Mouse (Mus musculus) retina, adult 2 months (tissue): ENCODE data around the gene Shbg.
A peak's percentile ranks its signal among the peaks of the same experiment; 100 is the strongest.

Source experiments
- DNase-seq: peaks from one replicate; pipeline ENCODE4 v3.0.0-alpha.2; 2012; ENCODE audit warnings: low read depth, low spot score

Gene Shbg

DNA sequence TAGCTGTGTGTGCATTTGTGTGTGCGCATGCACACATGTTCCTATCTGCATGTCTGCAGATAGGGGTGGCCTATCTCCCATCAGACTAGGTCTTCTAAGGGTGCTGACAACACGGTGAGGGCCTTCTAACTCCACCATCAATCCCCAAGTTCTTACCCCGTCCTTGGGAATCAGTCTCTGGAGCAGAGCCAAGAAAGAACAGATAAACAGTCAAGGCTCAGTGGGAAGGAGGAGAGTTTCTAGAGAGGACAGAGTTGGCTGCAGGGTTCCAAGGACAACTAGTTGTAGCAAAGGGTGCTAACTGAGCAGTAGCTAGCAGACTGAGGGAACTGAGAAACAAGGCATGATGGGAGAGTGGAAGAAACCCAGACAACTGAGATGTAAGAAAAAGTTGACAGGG, 15.9 kb downstream of the Shbg start:
- DNase-seq: no peak

DNA sequence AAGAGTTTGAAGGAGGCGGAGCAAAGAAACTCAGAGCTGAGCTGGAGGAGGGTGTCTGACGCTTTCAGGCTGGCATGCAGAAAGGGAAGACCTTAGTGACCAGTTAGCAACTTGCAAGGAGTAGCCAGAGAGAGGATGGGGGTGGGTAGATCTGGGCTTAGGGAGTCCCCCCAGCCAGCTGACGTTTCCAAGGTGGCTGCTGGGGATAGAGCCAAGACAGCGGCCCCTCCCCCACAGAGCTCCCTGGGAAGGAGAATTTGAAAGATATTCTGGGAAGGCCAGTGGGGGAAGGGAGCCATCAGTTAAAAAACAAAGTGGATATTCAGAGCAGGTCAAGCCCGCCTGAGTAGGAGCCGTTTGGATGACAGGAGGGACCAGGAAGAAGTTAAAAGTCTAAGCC, 17.6 kb downstream of the Shbg start:
- DNase-seq: no peak

GRCm38 (mm10) chr11:69599436-69599835, 18.3 kb downstream of the Shbg start:
- DNase-seq: no peak

DNA sequence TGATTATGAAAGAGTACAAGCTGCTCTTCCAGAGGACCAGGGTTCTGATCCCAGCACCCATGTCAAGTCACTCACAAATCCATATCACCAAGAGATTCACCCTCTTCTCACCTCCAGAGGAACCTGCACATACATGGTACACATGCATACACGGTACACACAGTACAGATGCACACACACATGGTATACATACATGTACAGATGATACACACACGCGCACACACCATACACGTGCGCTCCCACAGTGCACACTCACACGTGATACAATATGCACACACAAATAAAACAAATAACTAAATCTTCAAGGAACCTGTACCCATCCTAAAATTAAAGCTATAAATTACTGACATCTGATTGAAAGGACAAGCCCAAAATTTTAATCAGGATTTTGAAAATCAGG, 22.9 kb downstream of the Shbg start:
- no peak for DNase-seq

DNA sequence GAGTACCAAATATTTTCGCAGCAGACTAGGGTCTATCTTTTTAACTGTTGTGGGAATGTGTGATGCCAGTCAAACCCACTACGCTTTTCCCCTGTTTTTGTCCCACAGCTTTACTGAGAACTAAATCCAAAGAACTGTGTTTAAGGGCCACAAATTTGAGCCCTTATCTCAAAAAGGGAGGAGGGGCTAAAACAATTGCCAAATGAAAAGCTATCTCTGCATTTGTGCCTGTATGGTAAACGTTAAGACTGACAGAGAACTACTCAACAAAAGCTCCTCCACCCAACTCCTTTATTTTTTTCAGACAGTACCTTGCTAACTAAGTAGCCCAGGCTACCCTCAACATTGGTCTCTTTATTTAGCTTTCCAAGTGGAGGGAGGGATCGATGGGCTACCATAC, 24.9 kb downstream of the Shbg start:
- DNase-seq: no peak

DNA sequence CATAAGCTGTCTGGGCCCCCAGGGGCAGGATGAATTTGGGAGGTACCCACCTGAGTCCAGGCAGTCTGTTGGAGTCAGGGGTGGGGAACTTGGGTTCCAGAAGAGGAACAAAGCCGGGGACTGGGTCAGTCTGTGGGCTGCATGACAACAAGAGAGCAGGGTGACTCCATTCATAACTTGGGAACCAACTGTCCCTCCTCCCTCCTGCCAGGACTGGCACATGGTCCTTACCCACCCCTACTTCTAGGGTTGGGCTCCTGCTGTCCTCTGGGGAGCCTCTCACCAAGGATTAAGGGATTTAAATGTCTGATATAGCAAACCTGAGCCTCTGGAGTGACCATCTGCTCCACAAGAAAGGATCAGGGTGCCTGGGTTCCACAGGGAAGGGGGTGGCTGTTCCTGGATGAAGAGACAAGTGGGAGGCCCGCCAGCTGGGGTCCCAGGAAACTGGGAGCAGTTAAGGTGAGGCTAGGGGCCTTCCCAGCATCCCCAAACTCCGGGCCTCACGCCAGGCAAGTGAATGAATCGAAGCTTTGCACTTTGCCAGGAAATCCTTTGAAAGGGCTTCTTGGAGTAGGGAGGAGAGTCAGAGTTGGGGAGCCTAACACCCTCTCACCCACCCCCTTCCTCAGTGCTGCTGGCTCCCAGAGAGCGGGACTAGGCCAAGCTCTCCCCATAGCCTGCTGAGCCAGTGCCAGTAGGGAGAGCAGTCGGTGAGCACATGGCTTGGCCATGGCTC, 25.6 kb downstream of the Shbg start:
- peak; percentile 87 for DNase-seq

GRCm38 (mm10) chr11:69591424-69591823, 26.3 kb downstream of the Shbg start:
- no peak for DNase-seq

- DNase-seq: no peak
Observed at GRCm38 (mm10) chr11:69590622-69591021, 27.1 kb downstream of the Shbg start.

- DNase-seq: no peak
Observed at GRCm38 (mm10) chr11:69589207-69589834, 28.4 kb downstream of the Shbg start.

DNA sequence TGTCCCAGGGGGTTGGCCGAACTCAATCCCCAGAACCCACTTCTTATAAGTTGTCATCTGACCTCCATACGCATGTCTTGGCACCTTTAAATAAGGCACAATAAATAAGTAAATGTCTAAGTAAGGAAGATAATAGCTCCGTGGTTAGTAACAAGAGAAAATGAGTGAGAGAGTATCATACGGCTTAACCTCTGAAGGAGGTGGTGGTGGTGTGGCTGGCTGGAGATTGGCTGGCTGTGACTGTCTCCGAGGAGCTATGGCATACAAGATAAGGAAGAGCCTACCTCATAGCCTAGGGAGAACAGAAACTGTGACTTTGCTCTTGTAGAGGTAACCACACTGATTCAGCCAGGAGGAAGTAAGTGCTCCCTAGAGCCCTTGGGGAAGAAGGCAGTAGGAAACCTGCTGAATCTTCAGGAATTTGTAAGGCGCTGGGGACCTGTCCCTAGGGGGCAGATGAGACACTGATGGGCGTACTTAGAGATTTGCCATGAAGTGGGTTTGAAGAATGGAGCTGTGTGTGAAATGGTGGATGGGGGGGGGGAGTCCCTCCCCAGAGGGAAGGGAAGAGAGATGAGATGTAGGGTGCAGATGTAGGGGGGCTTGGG, 31.9 kb downstream of the Shbg start:
- no peak for DNase-seq

GRCm38 (mm10) chr11:69584937-69585336, 32.8 kb downstream of the Shbg start:
- DNase-seq: no peak

GRCm38 (mm10) chr11:69584008-69584407, 33.7 kb downstream of the Shbg start:
- DNase-seq: no peak

DNA sequence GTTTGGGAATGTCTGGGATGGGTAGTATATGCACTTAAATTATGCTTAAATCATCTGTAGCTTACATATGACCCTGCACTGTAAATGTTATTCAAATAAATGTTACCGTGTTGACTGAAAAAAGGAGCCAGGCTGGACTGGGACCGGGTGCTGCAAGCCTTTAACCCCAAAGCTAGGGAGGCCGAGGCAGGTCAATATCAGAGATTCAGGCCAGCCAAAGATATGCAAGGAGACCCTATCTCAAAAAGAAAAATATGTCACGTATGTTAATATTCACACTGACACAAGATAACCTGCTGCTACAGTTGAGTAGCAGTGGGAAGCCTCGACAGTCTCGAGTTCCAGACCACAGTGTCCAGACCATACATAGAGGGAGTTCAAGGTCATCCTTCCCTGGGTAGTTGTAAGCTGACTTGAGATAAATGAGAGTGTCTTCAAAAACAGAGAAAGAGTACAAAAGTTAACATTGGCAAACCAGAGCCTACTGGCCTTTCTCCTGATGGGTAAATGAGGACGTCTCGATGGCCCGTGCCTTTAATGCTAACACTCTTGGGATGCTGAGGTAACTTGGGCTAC, 35.4 kb downstream of the Shbg start:
- DNase-seq: no peak

GRCm38 (mm10) chr11:69581814-69582213, 35.9 kb downstream of the Shbg start:
- DNase-seq: no peak

DNA sequence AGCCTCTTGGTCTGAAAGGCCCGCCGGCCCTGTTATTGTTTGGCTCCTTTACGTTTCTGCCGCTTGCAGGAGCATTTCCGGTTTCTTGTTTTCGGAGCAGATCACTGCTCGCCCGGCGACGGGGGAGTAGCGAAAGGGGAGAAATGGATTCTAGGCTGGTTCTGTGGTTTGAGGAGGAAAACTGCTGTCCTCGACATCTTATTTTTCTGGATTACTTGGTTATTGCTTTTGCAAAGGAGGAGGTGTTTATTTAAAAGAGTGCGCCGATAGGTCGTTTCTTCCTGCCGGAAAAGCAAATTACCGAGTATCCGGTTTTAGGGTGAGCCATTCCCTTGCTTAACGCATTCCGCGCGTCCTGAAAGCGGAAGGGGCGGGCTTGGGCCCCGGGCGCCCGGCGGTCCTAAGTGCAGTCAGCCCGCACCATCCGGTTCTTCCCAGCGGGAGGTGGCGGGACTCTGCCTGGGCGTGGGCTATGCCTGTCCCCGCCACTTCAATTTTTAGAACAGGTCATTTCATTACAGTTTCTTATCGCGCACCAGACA, 36.5 kb downstream of the Shbg start:
- DNase-seq: peak; percentile 84

- no peak for DNase-seq
Observed at GRCm38 (mm10) chr11:69580572-69581146, 37.0 kb downstream of the Shbg start.

GRCm38 (mm10) chr11:69580091-69580514, 37.6 kb downstream of the Shbg start, which contains the start of the genes Wrap53 and Trp53:
TSS of gene Wrap53 (minus strand) at chr11:69580255.
TSS of gene Trp53 (plus strand) at chr11:69580359.
- DNase-seq: peak; percentile 75

- DNase-seq: peak; percentile 95
Observed at GRCm38 (mm10) chr11:69579128-69580017, 38.3 kb downstream of the Shbg start.

DNA sequence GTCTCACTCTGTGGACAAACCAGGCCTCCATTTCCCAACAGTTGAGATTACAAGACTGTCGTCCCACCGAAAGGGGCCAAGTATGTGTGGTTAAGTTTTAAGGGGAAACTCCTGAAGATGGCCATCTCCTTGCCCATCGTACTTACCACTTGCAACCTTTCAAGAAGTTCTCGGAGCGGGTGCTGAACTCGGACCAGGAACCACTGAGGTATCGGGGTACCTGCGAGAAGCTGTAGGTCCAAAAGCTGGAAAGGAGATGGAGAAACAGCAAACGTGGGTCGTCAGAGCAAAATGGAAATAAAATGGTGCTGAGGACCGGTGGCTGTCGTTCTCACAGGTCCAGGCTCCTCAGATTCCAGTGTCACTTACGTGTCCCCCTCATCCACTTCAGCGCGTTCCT, 39.4 kb downstream of the Shbg start:
- DNase-seq: no peak

GRCm38 (mm10) chr11:69576307-69576706, 41.4 kb downstream of the Shbg start:
- DNase-seq: no peak

DNA sequence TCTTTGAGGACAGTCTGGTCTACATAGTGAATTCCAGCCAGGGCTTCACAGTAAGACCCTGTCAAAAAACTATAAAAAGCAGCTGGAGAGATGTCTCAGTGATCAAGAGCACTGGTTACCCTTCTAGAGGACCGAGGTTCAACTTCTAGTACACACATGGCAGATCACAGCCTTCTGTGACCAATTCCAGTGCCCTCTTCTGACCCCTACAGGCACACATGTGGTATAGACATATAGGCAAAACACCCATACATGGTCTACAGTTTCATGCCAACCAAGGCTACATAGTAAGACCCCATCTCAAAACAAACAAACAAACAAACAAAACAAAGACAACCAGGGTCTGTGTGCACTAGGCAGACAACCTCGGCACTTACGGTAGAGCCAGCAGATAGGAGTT, 42.5 kb downstream of the Shbg start:
- no peak for DNase-seq
